Mouse (Mus musculus) adrenal gland, postnatal 10 days (tissue): Measurements from ENCODE around the gene Ube2g1. TPM values are rescaled to one million over a fixed set of nuclear protein-coding genes. Genes with fewer than 3 reads are reported as not detected.
"Not testable (repeated sequence)": the region's sequence is repeated elsewhere in the genome, so short reads cannot be mapped to it uniquely, and the experiment has no call there.

Experiments used
- DNase-seq: peaks from one replicate; pipeline ENCODE4 v3.0.0; 2021; ENCODE audit warnings: mixed read lengths
- microRNA-seq: library from miRNA; unstranded; fragments of <30 nt; microRNA quantifications from one replicate; pipeline ENCODE4 v1.2.0, GENCODE M21; 2021
- total RNA-seq, 2 experiments: library from RNA; stranded (reverse); gene quantifications; 2 replicates each; pipeline ENCODE4 v1.2.3; 2021

The Ube2g1 gene
- total RNA-seq, 2 experiments from 2014 or later = 45.0 to 45.9 TPM

DNA sequence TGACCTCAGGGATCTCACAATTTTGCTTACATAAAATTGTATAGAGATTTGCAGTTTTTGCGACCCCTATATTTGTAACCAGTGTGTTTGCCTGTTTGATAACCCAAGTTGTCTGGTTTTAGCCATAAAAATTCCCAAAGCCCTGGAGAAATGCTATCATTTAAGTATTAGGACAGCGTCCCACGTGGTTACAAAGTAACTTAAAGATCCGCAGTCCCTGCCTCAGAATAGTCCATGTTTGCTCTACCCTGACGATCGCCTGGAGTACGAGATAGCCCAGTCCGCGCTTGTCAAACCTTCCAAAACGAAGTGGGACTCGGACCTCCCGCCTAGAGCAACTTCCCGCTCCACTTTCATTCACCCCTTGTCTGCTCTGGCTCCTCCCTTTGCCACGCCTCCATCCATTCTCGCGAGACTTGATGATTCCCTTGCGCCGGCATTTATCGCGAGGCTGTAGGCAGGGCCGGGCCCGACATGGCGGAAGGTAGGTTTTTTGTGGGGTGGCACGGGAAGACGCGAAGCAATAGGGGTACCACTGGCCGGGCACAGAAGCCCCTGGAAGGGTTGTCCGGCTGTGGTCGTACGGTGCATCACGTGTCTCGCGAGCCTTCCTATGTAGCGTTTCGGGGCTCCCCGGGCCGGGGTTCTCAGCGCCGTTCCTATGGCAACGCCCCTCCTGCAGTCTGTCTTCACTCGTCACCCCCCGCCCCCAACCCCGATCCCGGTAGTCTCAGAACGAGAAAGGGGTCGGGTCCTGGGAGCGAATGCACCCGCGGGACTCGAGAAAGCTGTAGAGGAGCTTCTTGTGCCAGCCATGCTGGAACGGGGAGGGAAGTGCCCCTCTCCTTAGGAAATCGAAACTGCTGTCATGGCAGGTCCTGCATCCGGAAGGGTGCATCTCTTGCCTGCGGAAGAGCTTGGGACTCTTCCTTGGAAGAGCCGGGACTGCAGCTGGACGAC lies 82.7 kb downstream of the Ube2g1 start, which contains the start of gene Ankfy1:
Gene Ankfy1, plus strand, starts transcription at position 456 of the 960 bp plus-strand sequence.
- peak; percentile 98 for DNase-seq

DNA sequence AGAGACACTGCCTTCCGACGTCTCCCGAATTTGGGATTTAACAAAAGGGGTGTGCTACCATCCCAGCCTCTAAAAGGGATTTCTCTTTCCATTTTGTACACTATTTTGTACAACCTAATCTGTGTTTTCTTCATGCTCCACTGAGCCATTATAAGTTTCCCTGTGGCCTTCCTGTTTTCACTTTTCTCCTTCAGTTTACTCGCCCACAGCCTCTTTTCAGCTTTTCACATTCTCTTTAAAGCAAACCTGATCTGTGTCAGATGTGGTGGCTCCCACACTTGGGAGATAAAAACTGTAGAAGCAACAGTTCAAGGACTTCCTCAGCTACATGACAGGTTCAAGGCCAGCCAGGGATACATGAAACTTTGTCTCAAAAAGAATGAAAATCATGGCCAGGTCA lies 85.3 kb downstream of the Ube2g1 start:
- DNase-seq = no peak

DNA sequence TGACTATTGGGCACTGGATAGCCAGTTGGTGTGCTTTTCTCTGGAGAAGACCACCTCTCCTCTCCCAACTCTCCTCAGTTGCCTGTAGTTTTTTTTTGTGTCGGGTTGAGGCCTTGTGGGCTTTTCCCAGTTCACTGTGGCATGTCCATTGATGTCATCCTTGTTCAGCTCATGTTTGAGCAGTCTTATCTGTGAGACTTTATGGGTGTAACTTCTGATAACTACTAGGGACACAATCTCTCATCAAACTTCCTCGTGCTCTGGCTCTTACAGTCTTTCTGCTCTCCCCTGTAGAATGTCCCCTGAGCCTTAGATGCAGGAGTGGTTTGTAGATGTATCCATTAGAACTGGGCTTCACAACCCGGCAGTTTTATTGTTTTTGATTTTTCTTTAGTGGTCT lies 87.9 kb downstream of the Ube2g1 start:
- no peak for DNase-seq

DNA sequence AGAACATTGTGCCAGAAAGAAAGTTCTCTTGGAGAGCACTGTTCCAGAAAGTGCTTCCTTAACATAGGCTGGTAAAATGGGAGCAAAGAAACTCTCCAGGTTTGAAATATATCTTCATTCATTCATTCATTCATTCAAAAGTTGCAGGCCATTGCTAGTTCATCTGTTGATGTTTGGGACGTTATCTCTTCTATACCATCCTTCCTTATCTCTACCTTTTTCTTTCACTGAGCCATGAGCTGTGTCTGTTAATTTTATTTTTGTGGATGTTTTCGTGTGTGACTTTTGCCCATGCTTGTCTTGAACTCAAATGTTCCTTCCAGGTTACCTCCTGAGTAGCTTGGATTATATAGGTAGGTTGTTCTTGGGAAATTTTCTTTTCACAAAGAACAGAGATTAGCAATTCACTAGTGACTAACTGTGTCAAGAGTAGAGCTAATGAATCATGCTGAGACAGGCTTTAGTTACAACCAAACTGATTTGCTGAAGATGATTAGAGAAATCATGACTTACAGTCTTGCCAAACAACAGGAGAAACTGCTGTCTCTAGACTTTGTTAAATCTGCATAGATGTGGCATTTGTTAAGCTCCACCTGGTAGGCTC lies 89.4 kb downstream of the Ube2g1 start:
- DNase-seq = no peak

DNA sequence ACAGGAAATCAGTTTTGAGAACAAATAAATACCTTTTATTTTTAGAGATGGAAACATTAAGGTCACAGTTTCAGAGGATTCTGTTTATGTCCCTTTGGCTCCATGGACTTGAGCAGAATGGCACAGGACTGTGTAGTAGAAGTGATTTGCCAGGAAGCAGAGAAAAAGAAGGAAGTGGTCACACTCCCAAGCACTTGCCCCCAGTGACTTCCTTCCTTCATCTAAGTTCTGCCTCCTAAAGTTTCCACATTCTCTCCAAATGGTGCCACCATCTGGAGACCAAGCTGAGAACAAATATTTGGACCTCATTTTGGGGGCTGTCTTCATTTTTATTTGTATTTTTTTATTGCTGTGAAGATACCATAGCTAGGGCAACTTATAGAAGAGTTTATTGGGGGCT lies 90.2 kb downstream of the Ube2g1 start:
- no peak for DNase-seq

DNA sequence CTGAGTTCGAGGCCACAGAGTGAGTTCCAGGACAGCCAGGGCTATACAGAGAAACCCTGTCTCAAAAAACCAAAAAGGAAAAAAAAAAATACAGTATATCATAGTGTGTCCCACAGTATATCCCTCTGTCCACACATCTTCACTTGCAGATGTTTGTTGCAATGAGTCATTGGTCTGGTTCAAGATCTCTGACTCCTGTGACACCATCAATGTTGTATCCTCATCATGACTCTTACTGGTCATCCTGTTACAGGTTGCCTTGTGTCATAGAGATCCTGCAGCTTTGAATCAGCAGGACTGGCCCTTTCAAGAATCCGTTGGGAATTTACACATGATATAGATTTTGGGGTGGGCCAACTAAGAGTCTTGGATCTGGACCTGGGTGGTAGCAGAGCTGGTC lies 98.0 kb downstream of the Ube2g1 start:
- not testable (repeated sequence) for DNase-seq

DNA sequence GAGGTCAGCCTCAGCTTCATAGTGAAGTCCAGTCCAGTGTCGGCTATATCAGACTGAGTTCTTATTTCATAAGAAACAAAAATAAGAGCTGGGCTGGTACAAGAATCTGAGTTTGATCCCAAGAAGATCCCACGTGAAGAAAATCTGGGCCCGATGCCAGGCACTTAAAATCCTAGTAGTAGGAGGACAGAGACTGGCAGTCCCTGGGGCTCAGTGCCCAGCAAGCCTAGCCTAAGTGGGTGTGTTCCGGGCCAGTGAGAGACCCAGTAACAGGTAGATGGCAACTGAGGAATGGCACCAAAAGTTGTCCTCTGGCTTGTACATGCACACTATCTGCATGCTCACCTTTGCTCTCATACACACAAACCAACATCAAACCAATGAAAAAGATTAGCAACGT lies 105.6 kb downstream of the Ube2g1 start:
- peak; percentile 13 for DNase-seq

DNA sequence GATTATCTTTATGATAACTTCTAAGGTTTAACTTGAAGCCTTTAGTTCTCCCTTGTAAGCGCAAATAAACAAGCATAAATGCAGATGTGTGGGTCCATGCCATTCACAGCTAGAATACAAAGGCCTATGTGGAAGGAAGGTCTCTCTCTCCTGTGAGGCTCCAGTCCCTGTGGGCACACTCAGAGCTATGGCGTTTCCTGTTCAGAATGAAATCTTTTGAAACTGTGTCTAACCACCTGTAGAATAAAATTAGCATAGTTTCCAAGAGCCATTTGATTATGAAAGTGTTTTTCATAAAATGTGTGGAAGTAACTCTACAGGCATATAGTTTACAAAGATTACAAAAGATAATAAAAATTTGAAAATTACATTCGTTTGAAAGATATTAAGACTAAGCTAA lies 111.1 kb downstream of the Ube2g1 start:
- no peak for DNase-seq

DNA sequence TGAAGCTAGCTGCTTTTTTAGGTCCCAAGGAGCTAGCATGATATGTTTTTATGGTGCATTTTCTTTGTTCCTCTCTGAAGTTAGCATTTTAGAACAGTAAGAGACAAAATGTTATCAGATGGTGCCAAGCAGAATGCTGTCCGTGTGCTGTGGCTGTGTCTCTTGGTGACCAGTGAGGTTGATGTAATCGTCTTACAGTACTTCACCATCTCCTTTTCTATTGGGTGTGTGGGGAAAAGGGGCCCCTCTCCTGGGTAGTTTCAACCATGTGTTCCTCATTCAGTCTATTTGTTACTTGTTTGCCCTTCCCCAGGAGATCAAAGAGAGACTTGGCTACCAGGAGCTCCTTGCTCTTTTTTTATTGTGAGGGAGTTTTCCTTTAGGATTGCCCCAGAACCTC lies 116.1 kb downstream of the Ube2g1 start:
- DNase-seq = no peak

DNA sequence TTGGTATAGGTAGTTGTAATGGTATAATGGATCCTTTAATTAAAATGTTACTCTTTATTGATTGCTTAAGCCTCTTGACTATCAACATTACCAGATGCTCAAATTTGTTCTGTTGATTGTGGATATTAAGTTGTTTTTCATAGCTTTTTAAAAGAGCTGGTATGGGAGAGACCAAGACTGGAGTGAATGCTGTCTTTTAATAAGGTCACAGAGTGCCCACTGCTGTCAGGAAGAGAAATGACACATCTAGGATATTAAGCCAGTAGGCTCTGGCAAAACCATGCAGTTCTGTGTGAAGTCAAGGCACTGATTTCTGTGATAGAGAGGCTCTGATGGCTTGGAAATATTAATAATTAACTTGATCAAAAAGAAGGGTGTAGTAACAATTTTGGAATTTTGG lies 116.8 kb downstream of the Ube2g1 start:
- peak; percentile 26 for DNase-seq

DNA sequence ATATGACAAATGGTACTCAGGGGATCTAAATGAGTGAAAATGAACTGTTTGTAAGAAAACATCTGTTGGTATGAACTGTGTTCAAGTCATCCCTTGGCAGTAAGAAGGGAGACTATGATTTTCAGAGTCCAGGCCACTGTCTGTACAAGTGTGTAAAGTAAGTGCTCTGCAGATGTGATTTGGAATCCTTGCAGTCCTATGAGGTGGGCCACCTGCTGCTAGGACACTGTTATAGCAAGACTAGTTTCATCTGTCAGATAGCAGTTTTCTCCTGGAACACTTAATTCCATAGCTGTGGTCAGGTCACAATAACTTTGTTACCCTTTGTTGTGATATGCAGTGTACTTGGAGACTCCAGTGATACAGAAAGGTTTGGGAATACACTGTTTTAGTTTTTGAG lies 118.9 kb downstream of the Ube2g1 start:
- DNase-seq = peak; percentile 21

DNA sequence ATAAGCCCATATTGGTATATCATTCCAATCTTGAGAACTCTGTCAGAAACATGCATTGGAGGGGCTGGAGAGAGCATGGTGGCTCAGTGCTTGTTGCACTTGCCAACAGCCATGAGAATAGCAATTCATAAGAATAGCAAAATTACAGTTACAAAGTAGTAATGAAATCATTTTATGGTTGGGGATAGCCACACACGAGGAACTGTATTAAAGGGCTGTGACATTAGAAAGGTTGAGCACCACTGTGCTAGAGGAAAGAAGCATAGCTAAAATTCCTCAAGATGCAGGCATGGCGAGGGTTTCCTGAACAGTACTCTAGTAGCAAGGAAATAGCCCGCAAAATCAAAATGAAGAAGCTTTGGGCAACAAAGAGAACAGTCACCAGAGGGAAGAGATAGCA lies 126.7 kb downstream of the Ube2g1 start:
- DNase-seq = no peak

DNA sequence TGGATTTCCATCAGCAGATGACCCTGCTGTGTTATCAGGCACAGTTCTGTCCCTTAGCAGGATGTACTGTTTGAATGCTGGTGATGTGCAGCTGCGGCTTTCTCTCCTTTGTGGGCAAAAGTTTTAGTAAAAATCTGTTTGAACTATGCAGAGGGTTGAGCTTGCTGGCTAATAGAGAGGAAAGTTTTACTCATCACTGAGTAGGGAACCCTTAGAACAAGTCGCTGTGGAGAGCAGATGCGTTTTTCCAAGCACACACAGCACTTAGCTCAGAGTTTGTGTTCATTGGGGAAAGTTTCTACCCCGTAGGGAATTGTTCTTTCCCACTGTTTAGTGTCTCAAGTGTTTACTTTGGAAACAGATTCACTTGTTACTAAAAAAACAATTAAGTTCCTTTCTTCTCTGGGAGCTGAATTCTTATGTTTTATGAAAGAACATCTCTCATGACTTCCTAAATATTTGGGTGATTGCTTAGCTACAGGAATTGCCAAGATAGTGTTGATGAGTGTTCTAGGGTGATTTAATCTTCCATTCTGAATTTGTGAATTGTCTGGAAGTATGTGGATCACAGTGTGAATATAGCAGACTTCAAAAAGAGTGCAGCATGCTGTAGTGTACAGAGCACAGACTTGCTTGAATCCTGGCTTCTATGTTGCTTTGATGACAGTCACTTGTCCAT lies 127.9 kb downstream of the Ube2g1 start:
- DNase-seq = no peak

DNA sequence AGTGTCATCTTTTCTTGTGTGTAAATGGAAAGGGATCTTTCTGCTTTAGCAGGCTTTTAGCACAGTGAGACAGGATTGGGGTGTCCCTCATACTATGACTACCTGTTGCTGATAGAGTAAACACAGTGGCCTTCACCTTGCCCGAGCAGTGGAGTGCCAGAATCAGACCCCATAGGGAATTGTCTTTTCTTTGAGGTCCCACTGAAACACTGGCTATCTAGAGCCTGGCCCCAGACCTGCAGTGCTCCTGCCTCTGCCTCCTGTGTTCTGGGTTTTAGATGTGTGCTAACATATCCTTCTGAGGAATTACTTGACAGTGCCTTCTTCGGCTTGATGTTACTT lies 128.4 kb downstream of the Ube2g1 start:
- DNase-seq = no peak

Small RNA genes lying within 50 kb of the gene (microRNA-seq; reads per million reads assigned to microRNA genes)
- not detected for gene Gm25678

Other genes starting within 250 kb of the Ube2g1 start
- gene Tekt1, start 244.8 kb upstream of the Ube2g1 start, total RNA-seq = under 1 TPM in 1 of 2 experiments, not detected in 1; 0.21 TPM
- gene Smtnl2, start 195.6 kb upstream of the Ube2g1 start, total RNA-seq = 10 to 100 TPM in 1 of 2 experiments, 1 to 10 TPM in 1; 6.6 to 14.7 TPM
- 1 to 10 TPM; 2.7 to 3.5 TPM for gene Ggt6, start 171.8 kb upstream of the Ube2g1 start, total RNA-seq
- gene Mybbp1a, start 165.9 kb upstream of the Ube2g1 start, total RNA-seq = 10 to 100 TPM; 77.5 to 84.6 TPM
- gene Spns2, start 117.4 kb upstream of the Ube2g1 start, total RNA-seq = 10 to 100 TPM; 11.6 to 11.7 TPM
- under 1 TPM; 0.21 to 0.55 TPM for gene Spns3, start 56.8 kb upstream of the Ube2g1 start, total RNA-seq
- gene Ankfy1, start 82.7 kb downstream of the Ube2g1 start, total RNA-seq = 10 to 100 TPM; 31.0 to 39.8 TPM
- gene Cyb5d2, start 188.9 kb downstream of the Ube2g1 start, total RNA-seq = 10 to 100 TPM; 11.4 to 16.0 TPM
- 10 to 100 TPM; 26.4 to 39.9 TPM for gene Zzef1, start 188.9 kb downstream of the Ube2g1 start, total RNA-seq